Mouse (Mus musculus): Measurements from ENCODE around the gene Adamts17.

- no peak for TF ChIP-seq POLR2A (IDR thresholded peaks at IDR 0.05; ENCODE audit: borderline replicate concordance, extremely low read depth, insufficient read depth, insufficient read length, poor library complexity, severe bottlenecking)
- no peak for TF ChIP-seq CTCF (IDR thresholded peaks at IDR 0.05; ENCODE audit: borderline replicate concordance, extremely low read depth, insufficient read depth, insufficient read length)
These were observed 33.7 kb downstream of the Adamts17 start for GRCm38 (mm10) chr7:66873235-66873634.

Data from brain, embryonic 14.5 days (tissue).